In the genomic region with DNA sequence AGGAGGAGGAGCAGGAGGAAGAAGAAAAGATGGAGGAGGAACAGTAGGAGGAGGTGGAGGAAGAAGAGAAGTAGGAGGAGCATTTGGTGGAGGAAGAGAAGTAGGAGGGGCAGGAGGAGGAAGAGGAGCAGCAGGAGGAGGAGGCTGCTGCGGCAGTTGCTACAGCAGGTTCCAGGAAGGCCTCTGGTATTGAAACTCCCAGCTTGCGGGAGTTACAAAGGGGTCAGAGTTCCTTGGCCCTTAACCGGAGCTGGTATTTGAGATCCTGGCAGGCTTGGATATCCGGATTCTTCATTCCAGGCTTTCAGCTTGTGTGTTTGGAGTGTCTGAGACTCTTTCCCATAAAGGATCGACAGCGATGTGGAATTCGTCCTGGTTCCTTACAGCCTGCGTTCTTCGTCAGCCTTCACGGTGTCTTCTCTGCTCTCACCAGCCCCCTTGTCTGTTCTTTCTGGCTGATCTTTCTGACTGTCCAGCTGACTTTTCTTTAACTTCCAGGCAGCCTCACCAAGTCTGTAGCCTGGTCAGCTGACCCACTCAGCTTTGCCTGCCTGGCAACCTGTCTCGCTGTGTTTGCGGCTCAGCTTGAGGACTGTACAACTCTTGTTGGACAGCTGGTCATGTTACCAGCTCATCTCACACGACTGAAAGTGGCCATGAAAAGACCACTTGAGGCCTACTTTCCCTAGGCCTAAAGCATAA, we compare ENCODE assay signal across 13 mouse cellular contexts. TPM values are rescaled to one million over a fixed set of nuclear protein-coding genes. Genes with fewer than 3 reads are reported as not detected.
DNase-seq lines count a peak whose midpoint lies in the region; ATAC-seq and TF ChIP-seq lines count a peak whose summit lies in the region.
"Had no signal": no experiment of that assay in that cellular context is flagged by ENCODE, and none has a peak within 500 bp of the region (broad histone marks: within the 10 kb centered on the region; RNA-seq: fewer than 3 reads in every experiment).

No protein-coding gene starts in this region.

- H3K4me2 ChIP-seq in kidney, postnatal 0 days (ENCODE audit: low read length): no peak overlapping the region
- H3K4me2 ChIP-seq in lung, embryonic 16.5 days (ENCODE audit: low read depth, low read length): no peak overlapping the region
- H3K4me2 ChIP-seq: liver, embryonic 11.5 days had no signal

- peaks cover 7% of the 10 kb centered on the region; the same call in 1 of the 2 replicates for H3K4me1 ChIP-seq in testis, adult 2 months (ENCODE audit: control insufficient read depth, insufficient read depth, low read length)
- no peaks in the 10 kb centered on the region for H3K4me1 ChIP-seq in kidney, postnatal 0 days (replicated peaks; ENCODE audit: insufficient read depth, low read length)
- H3K4me1 ChIP-seq in lung, embryonic 16.5 days (replicated peaks; ENCODE audit: control insufficient read depth, insufficient read depth, low read length): peaks cover 2% of the 10 kb centered on the region; the same call in 1 of the 2 replicates

- intact Hi-C loops in heart, postnatal 25 days (cut with DNase I): no loop called here

- H3K4me3 ChIP-seq in testis, adult 2 months (ENCODE audit: control insufficient read depth, low read depth, low read length): no peak overlapping the region
- no peak overlapping the region for H3K4me3 ChIP-seq in kidney, postnatal 0 days (replicated peaks; ENCODE audit: low read depth, low read length)
- H3K4me3 ChIP-seq in lung, embryonic 16.5 days (ENCODE audit: low read length): no peak overlapping the region
- H3K4me3 ChIP-seq: layer of hippocampus, adult 2 months had no signal

- TF ChIP-seq CTCF in testis, adult 2 months (IDR thresholded peaks at IDR 0.05; ENCODE audit: control insufficient read depth, insufficient read depth, insufficient replicate concordance, low read depth, low read length): no peak
- no peak for TF ChIP-seq CTCF in kidney, postnatal 0 days (IDR thresholded peaks at IDR 0.05; ENCODE audit: low read depth)

- no peaks in the 10 kb centered on the region for H3K36me3 ChIP-seq in testis, adult 2 months (ENCODE audit: control insufficient read depth, insufficient read depth, low read length)
- no peaks in the 10 kb centered on the region for H3K36me3 ChIP-seq in kidney, postnatal 0 days (ENCODE audit: insufficient read depth, low read length)
- no peaks in the 10 kb centered on the region for H3K36me3 ChIP-seq in lung, embryonic 16.5 days (ENCODE audit: control insufficient read depth, insufficient read depth, low read length)

- WGBS in kidney, postnatal 0 days: 49% methylated on average over 13 of the region's 13 CpGs
- 50% methylated on average over 13 of the region's 13 CpGs for WGBS in lung, embryonic 16.5 days

- no peak for ATAC-seq in kidney, postnatal 0 days (replicated peaks; ENCODE audit: low FRiP score, low read depth)
- ATAC-seq in lung, embryonic 16.5 days (ENCODE audit: low read depth): peak; percentile 37; the same call in 1 of the 2 replicates
- ATAC-seq in megakaryocyte progenitor cell, adult 5-6 weeks (replicated peaks; ENCODE audit: poor library complexity): no peak
- ATAC-seq: forebrain, postnatal 0 days; hindbrain, postnatal 0 days had no signal

- H3K9ac ChIP-seq in kidney, postnatal 0 days (ENCODE audit: low read depth, low read length): no peak overlapping the region
- no peak overlapping the region for H3K9ac ChIP-seq in lung, embryonic 16.5 days (ENCODE audit: low read length)
- H3K9ac ChIP-seq: forebrain, postnatal 0 days had no signal

- no peak for DNase-seq in testis, postnatal 10 days (ENCODE audit: low spot score)
- peak; percentile 52 for DNase-seq in kidney, postnatal 0 days (ENCODE audit: low spot score)
- no peak for DNase-seq in frontal cortex, postnatal 14 days (ENCODE audit: low spot score in 2 of 2)
- DNase-seq in heart, postnatal 25 days (ENCODE audit: low spot score): no peak
- DNase-seq: cerebellum, adult 11-12 months; embryo, embryonic 11 days; forebrain, postnatal 0 days had no signal

- no peaks in the 10 kb centered on the region for H3K27me3 ChIP-seq in testis, adult 2 months (ENCODE audit: control insufficient read depth, insufficient read depth, low read length)
- H3K27me3 ChIP-seq in kidney, postnatal 0 days (ENCODE audit: insufficient read depth, low read length): no peaks in the 10 kb centered on the region
- H3K27me3 ChIP-seq in lung, embryonic 16.5 days (ENCODE audit: control insufficient read depth, insufficient read depth, low read depth, low read length): no peaks in the 10 kb centered on the region

- no peak for TF ChIP-seq POLR2A in testis, adult 2 months (IDR thresholded peaks at IDR 0.05; ENCODE audit: control insufficient read depth, low read depth, low read length)

- no peaks in the 10 kb centered on the region for H3K9me3 ChIP-seq in kidney, postnatal 0 days (replicated peaks; ENCODE audit: low read length)
- H3K9me3 ChIP-seq in lung, embryonic 16.5 days (ENCODE audit: control insufficient read depth, low read length): no peaks in the 10 kb centered on the region

- H3K27ac ChIP-seq in testis, adult 2 months (ENCODE audit: control insufficient read depth, insufficient read depth, low read depth, low read length): peak overlapping the region; percentile 32; the same call in 1 of the 2 replicates
- 0 out of 2 replicates have a peak overlapping the region, but pooled peaks have one; percentile 36 for H3K27ac ChIP-seq in kidney, postnatal 0 days
- H3K27ac ChIP-seq in lung, embryonic 16.5 days (ENCODE audit: low read length): no peak overlapping the region
- H3K27ac ChIP-seq: hindbrain, postnatal 0 days; layer of hippocampus, adult 2 months had no signal

RNA-seq across cellular contexts. Expression of a gene that starts 15.8 kb away (rescaled TPM):
- polyA plus RNA-seq in testis, adult 2 months (2012; rRNA removed): 256 and 270 TPM in 2 replicates
- polyA plus RNA-seq in kidney, postnatal 0 days (2015; fragmentation: Nextera tagmentation; extraction: Ambion mirVana): 72.0 and 75.4 TPM in 2 replicates
- polyA plus RNA-seq in lung, embryonic 16.5 days (2015; fragmentation: Nextera tagmentation; extraction: Ambion mirVana): 91.3 and 91.9 TPM in 2 replicates
- 10 to 100 TPM; 56.0 to 58.2 TPM for total RNA-seq in heart, postnatal 25 days (2021)
- 154 and 159 TPM in 2 replicates for total RNA-seq in megakaryocyte progenitor cell, adult 5-6 weeks (2015)
- 111 and 123 TPM in 2 replicates for total RNA-seq in megakaryocyte progenitor cell, adult 5-6 weeks (2017)
